Mouse (Mus musculus): ENCODE measurements around the gene Acad8. TPM values are rescaled to one million over a fixed set of nuclear protein-coding genes. Genes with fewer than 3 reads are reported as not detected.

The Acad8 gene
- polyA plus RNA-seq (2015; fragmentation: Nextera tagmentation; extraction: Ambion mirVana), result 43.4 and 50.5 TPM in 2 replicates

GRCm38 (mm10) chr9:26999461-27000395 is at the start of gene Acad8, which contains the start of gene Thyn1:
Gene Acad8 (minus strand): TSS chr9:26999566.
Gene Thyn1 (plus strand): TSS chr9:26999710.
- Histone ChIP-seq H3K36me3 (ENCODE audit: control insufficient read depth, insufficient read depth) (no peaks in the 10 kb centered on the region; the same call in 1 of the 2 replicates), H3K4me1 (replicated peaks; ENCODE audit: control insufficient read depth, insufficient read depth, low read length) (peaks cover 22% of the 10 kb centered on the region)

GRCm38 (mm10) chr9:27043892-27044291 is 44.5 kb upstream of the Acad8 start:
- 94% methylated on average over 5 of the region's 5 CpGs for WGBS
- Histone ChIP-seq H3K4me3 (replicated peaks; ENCODE audit: low read length) (no peak overlapping the region), H3K4me2 (ENCODE audit: low read length) (no peak overlapping the region), H3K4me1 (replicated peaks; ENCODE audit: control insufficient read depth, insufficient read depth, low read length) (no peaks in the 10 kb centered on the region), H3K27me3 (replicated peaks; ENCODE audit: control insufficient read depth, insufficient read depth, low read length) (no peaks in the 10 kb centered on the region), H3K9ac (replicated peaks; ENCODE audit: low read depth, low read length) (no peak overlapping the region), H3K9me3 (ENCODE audit: control insufficient read depth, low read length) (no peaks in the 10 kb centered on the region), H3K36me3 (ENCODE audit: control insufficient read depth, insufficient read depth) (peaks cover 29% of the 10 kb centered on the region), H3K27ac (ENCODE audit: low read length) (no peak overlapping the region)
- ATAC-seq, result no peak

More at GRCm38 (mm10) chr9:26999461-27000395, at the start of gene Acad8, which contains the start of gene Thyn1:
- Histone ChIP-seq H3K4me3 (replicated peaks; ENCODE audit: low read length) (peak within 1 kb of the TSS; percentile 58), H3K27me3 (replicated peaks; ENCODE audit: control insufficient read depth, insufficient read depth, low read length) (no peaks in the 10 kb centered on the region), H3K9ac (replicated peaks; ENCODE audit: low read depth, low read length) (peak within 1 kb of the TSS; percentile 69), H3K4me2 (ENCODE audit: low read length) (peak within 1 kb of the TSS; percentile 91), H3K27ac (ENCODE audit: low read length) (peak within 1 kb of the TSS; percentile 17), H3K9me3 (ENCODE audit: control insufficient read depth, low read length) (no peaks in the 10 kb centered on the region)
- ATAC-seq, result peak; percentile 100
- under 1% methylated on average over 35 of the region's 35 CpGs for WGBS

GRCm38 (mm10) chr9:27030763-27031100 is 31.4 kb upstream of the Acad8 start:
- Histone ChIP-seq H3K4me2 (ENCODE audit: low read length) (peak overlapping the region; percentile 71), H3K4me3 (replicated peaks; ENCODE audit: low read length) (peak overlapping the region; percentile 99), H3K36me3 (ENCODE audit: control insufficient read depth, insufficient read depth) (no peaks in the 10 kb centered on the region), H3K9ac (replicated peaks; ENCODE audit: low read depth, low read length) (peak overlapping the region; percentile 69), H3K27me3 (replicated peaks; ENCODE audit: control insufficient read depth, insufficient read depth, low read length) (no peaks in the 10 kb centered on the region), H3K27ac (ENCODE audit: low read length) (no peak overlapping the region), H3K9me3 (ENCODE audit: control insufficient read depth, low read length) (no peaks in the 10 kb centered on the region), H3K4me1 (replicated peaks; ENCODE audit: control insufficient read depth, insufficient read depth, low read length) (peaks cover 43% of the 10 kb centered on the region)
- 0% methylated on average over 17 of the region's 17 CpGs for WGBS
- no peak for ATAC-seq

- H3K9me3 ChIP-seq (ENCODE audit: control insufficient read depth, low read length), result no peaks in the 10 kb centered on the region
- H3K36me3 ChIP-seq (ENCODE audit: control insufficient read depth, insufficient read depth), result no peaks in the 10 kb centered on the region
- H3K4me1 ChIP-seq (replicated peaks; ENCODE audit: control insufficient read depth, insufficient read depth, low read length), result peaks cover 45% of the 10 kb centered on the region
- under 1% methylated on average over 58 of the region's 80 CpGs for WGBS
- peak within 1 kb of the TSS; percentile 99 for H3K4me3 ChIP-seq (replicated peaks; ENCODE audit: low read length)
- peak; percentile 94 for ATAC-seq
- peak within 1 kb of the TSS; percentile 98 for H3K9ac ChIP-seq (replicated peaks; ENCODE audit: low read depth, low read length)
- peak within 1 kb of the TSS; percentile 89 for H3K4me2 ChIP-seq (ENCODE audit: low read length)
- H3K27ac ChIP-seq (ENCODE audit: low read length), result peak within 1 kb of the TSS; percentile 95
- no peaks in the 10 kb centered on the region for H3K27me3 ChIP-seq (replicated peaks; ENCODE audit: control insufficient read depth, insufficient read depth, low read length)
Measured at GRCm38 (mm10) chr9:27029828-27030762, 30.7 kb upstream of the Acad8 start, which contains the start of the genes Vps26b and Ncapd3. Gene Vps26b (minus strand): TSS chr9:27030065. Gene Ncapd3 (plus strand): TSS chr9:27030175.

GRCm38 (mm10) chr9:27029022-27029827 is 29.9 kb upstream of the Acad8 start:
- Histone ChIP-seq H3K4me2 (ENCODE audit: low read length) (peak overlapping the region; percentile 89), H3K9ac (replicated peaks; ENCODE audit: low read depth, low read length) (peak overlapping the region; percentile 98), H3K36me3 (ENCODE audit: control insufficient read depth, insufficient read depth) (no peaks in the 10 kb centered on the region; the same call in 1 of the 2 replicates), H3K4me1 (replicated peaks; ENCODE audit: control insufficient read depth, insufficient read depth, low read length) (peaks cover 47% of the 10 kb centered on the region), H3K27me3 (replicated peaks; ENCODE audit: control insufficient read depth, insufficient read depth, low read length) (no peaks in the 10 kb centered on the region), H3K27ac (ENCODE audit: low read length) (peak overlapping the region; percentile 95), H3K4me3 (replicated peaks; ENCODE audit: low read length) (peak overlapping the region; percentile 99), H3K9me3 (ENCODE audit: control insufficient read depth, low read length) (no peaks in the 10 kb centered on the region)
- peak; percentile 32 for ATAC-seq
- under 1% methylated on average over 51 of the region's 52 CpGs for WGBS

GRCm38 (mm10) chr9:27026708-27027107 is 27.3 kb upstream of the Acad8 start:
- no peaks in the 10 kb centered on the region for H3K9me3 ChIP-seq (ENCODE audit: control insufficient read depth, low read length)
- H3K27me3 ChIP-seq (replicated peaks; ENCODE audit: control insufficient read depth, insufficient read depth, low read length), result no peaks in the 10 kb centered on the region
- H3K4me3 ChIP-seq (replicated peaks; ENCODE audit: low read length), result no peak overlapping the region
- H3K9ac ChIP-seq (replicated peaks; ENCODE audit: low read depth, low read length), result no peak overlapping the region
- no peak for ATAC-seq
- H3K4me2 ChIP-seq (ENCODE audit: low read length), result peak overlapping the region; percentile 33
- H3K27ac ChIP-seq (ENCODE audit: low read length), result no peak overlapping the region
- 89% methylated on average over 1 of the region's 1 CpGs for WGBS
- peaks cover 39% of the 10 kb centered on the region for H3K4me1 ChIP-seq (replicated peaks; ENCODE audit: control insufficient read depth, insufficient read depth, low read length)
- no peaks in the 10 kb centered on the region; the same call in 1 of the 2 replicates for H3K36me3 ChIP-seq (ENCODE audit: control insufficient read depth, insufficient read depth)

GRCm38 (mm10) chr9:27023681-27024080 is 24.3 kb upstream of the Acad8 start:
- Histone ChIP-seq H3K4me3 (replicated peaks; ENCODE audit: low read length) (no peak overlapping the region), H3K4me2 (ENCODE audit: low read length) (no peak overlapping the region), H3K9ac (replicated peaks; ENCODE audit: low read depth, low read length) (no peak overlapping the region), H3K27me3 (replicated peaks; ENCODE audit: control insufficient read depth, insufficient read depth, low read length) (no peaks in the 10 kb centered on the region), H3K36me3 (ENCODE audit: control insufficient read depth, insufficient read depth) (peaks cover 5% of the 10 kb centered on the region; the same call in 1 of the 2 replicates), H3K9me3 (ENCODE audit: control insufficient read depth, low read length) (no peaks in the 10 kb centered on the region), H3K4me1 (replicated peaks; ENCODE audit: control insufficient read depth, insufficient read depth, low read length) (peaks cover 29% of the 10 kb centered on the region), H3K27ac (ENCODE audit: low read length) (no peak overlapping the region)
- ATAC-seq, result no peak
- 81% methylated on average over 4 of the region's 4 CpGs for WGBS

GRCm38 (mm10) chr9:27018961-27019360 is 19.6 kb upstream of the Acad8 start:
- Histone ChIP-seq H3K4me2 (ENCODE audit: low read length) (no peak overlapping the region), H3K36me3 (ENCODE audit: control insufficient read depth, insufficient read depth) (peaks cover 23% of the 10 kb centered on the region), H3K27me3 (replicated peaks; ENCODE audit: control insufficient read depth, insufficient read depth, low read length) (no peaks in the 10 kb centered on the region), H3K9ac (replicated peaks; ENCODE audit: low read depth, low read length) (no peak overlapping the region), H3K4me3 (replicated peaks; ENCODE audit: low read length) (no peak overlapping the region), H3K9me3 (ENCODE audit: control insufficient read depth, low read length) (no peaks in the 10 kb centered on the region), H3K27ac (ENCODE audit: low read length) (no peak overlapping the region), H3K4me1 (replicated peaks; ENCODE audit: control insufficient read depth, insufficient read depth, low read length) (no peaks in the 10 kb centered on the region)
- ATAC-seq, result no peak
- WGBS, result 95% methylated on average over 10 of the region's 10 CpGs

Measured in forebrain, embryonic 16.5 days (tissue).